Comparison of ENCODE assay signal across 27 mouse cellular contexts in the genomic region with DNA sequence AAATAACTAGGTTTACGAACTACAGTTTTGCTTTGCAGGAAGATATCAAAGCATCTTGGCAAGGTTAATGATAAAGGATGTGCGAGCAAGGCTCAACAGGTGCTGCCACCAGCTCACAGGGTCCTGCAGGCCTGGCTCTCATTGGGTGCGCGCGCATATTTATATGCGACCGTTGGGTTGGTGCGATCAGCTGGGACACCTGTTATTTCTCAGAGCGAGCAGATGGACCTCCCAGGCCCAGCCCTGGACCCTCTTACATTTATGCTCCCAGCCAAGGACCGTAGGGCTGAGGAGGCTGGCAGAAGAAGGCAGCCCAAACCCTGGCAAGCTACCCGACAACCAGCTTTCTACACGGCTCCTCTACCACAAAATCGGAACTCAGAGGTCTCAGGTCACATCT.
"Had no signal": no experiment of that assay in that cellular context is flagged by ENCODE, and none has a peak within 500 bp of the region (broad histone marks: within the 10 kb centered on the region; RNA-seq: fewer than 3 reads in every experiment).

No protein-coding gene starts in this region.

- H3K36me3 ChIP-seq: limb, embryonic 10.5 days; limb, embryonic 12.5 days; limb, embryonic 13.5 days; limb, embryonic 15.5 days; liver, embryonic 12.5 days; liver, embryonic 13.5 days; liver, embryonic 15.5 days; lung, embryonic 15.5 days; midbrain, embryonic 10.5 days; midbrain, embryonic 12.5 days; midbrain, embryonic 13.5 days; midbrain, embryonic 15.5 days had no signal

- H3K4me1 ChIP-seq: limb, embryonic 10.5 days; limb, embryonic 12.5 days; limb, embryonic 13.5 days; limb, embryonic 15.5 days; liver, embryonic 12.5 days; liver, embryonic 13.5 days; liver, embryonic 15.5 days; lung, embryonic 15.5 days; megakaryocyte, embryonic 14.5 days; midbrain, embryonic 10.5 days; midbrain, embryonic 12.5 days; midbrain, embryonic 13.5 days; midbrain, embryonic 15.5 days had no signal

- H3K4me3 ChIP-seq: left cerebral cortex, adult 2 months; limb, embryonic 10.5 days; limb, embryonic 12.5 days; limb, embryonic 13.5 days; limb, embryonic 15.5 days; liver, embryonic 12.5 days; liver, embryonic 13.5 days; liver, embryonic 15.5 days; lung, embryonic 15.5 days; megakaryocyte, embryonic 14.5 days; midbrain, embryonic 10.5 days; midbrain, embryonic 12.5 days; midbrain, embryonic 13.5 days; midbrain, embryonic 15.5 days; myocyte had no signal

- H3K27me3 ChIP-seq: limb, embryonic 12.5 days; limb, embryonic 13.5 days; limb, embryonic 15.5 days; liver, embryonic 12.5 days; liver, embryonic 13.5 days; liver, embryonic 15.5 days; lung, embryonic 15.5 days; megakaryocyte, embryonic 14.5 days; midbrain, embryonic 12.5 days; midbrain, embryonic 13.5 days; midbrain, embryonic 15.5 days had no signal

- H3K27ac ChIP-seq: left cerebral cortex, adult 2 months; limb, embryonic 10.5 days; limb, embryonic 12.5 days; limb, embryonic 13.5 days; limb, embryonic 15.5 days; liver, embryonic 12.5 days; liver, embryonic 13.5 days; liver, embryonic 14.5 days; liver, embryonic 15.5 days; lung, embryonic 15.5 days; macrophage; midbrain, embryonic 10.5 days; midbrain, embryonic 12.5 days; midbrain, embryonic 13.5 days; midbrain, embryonic 15.5 days had no signal

- DNase-seq: liver; liver, embryonic 13.5 days; liver, postnatal 0 days; lung, adult 18-20 months; lung, adult 2 months; lung, embryonic 14.5 days; lung, postnatal 10 days; lung, postnatal 14 days; lung, postnatal 36 days; lung, postnatal 4 days; midbrain, embryonic 14.5 days had no signal
